Mouse (Mus musculus) neural tube, embryonic 13.5 days (tissue): ENCODE measurements around the gene Mfap4. TPM values are rescaled to one million over a fixed set of nuclear protein-coding genes. Genes with fewer than 3 reads are reported as not detected.

ENCODE experiments used
- ATAC-seq: fragments of 200-750 bp; cut with Nextera tagmentation; 2 replicates; pipeline ENCODE4 v1.8.0; 2017; ENCODE audit warnings: low read depth, mild to moderate bottlenecking, moderate TSS enrichment, moderate library complexity
- H3K27ac ChIP-seq: fragments of 300-500 bp; sonication (generic); replicated peaks from 2 replicates; pipeline ENCODE4 v1.5.1; 2015; ENCODE audit warnings: moderate library complexity, mild to moderate bottlenecking, inconsistent platforms
- H3K27me3 ChIP-seq: fragments of 300-500 bp; sonication (generic); 2 replicates; pipeline ENCODE4 v1.6.1; 2015; ENCODE audit warnings: mild to moderate bottlenecking, inconsistent platforms
- H3K36me3 ChIP-seq: fragments of 300-500 bp; sonication (generic); 2 replicates; pipeline ENCODE4 v1.6.1; 2015; ENCODE audit warnings: mild to moderate bottlenecking, inconsistent platforms
- H3K4me1 ChIP-seq: fragments of 300-500 bp; sonication (generic); replicated peaks from 2 replicates; pipeline ENCODE4 v1.6.1; 2015; ENCODE audit warnings: inconsistent platforms
- H3K4me2 ChIP-seq: fragments of 300-500 bp; sonication (generic); 2 replicates; pipeline ENCODE4 v1.6.1; 2015; ENCODE audit warnings: inconsistent platforms, mild to moderate bottlenecking, moderate library complexity
- H3K4me3 ChIP-seq: fragments of 300-500 bp; sonication (generic); 2 replicates; pipeline ENCODE4 v1.5.1; 2015; ENCODE audit warnings: mild to moderate bottlenecking, inconsistent platforms
- H3K9ac ChIP-seq: fragments of 300-500 bp; sonication (generic); 2 replicates; pipeline ENCODE4 v1.6.1; 2015; ENCODE audit warnings: moderate library complexity, mild to moderate bottlenecking, inconsistent platforms
- H3K9me3 ChIP-seq: fragments of 300-500 bp; sonication (generic); 2 replicates; pipeline ENCODE4 v1.6.1; 2016; ENCODE audit warnings: inconsistent platforms
- WGBS: fragments of 180-500 bp; shearing (Covaris S2); methylation state at CpG from one replicate; pipeline ENCODE4 v1.1.7; 2015; 5-methylcytosine and 5-hydroxymethylcytosine counted together
- polyA plus RNA-seq: library from polyadenylated mRNA; unstranded; fragments of >200 nt; fragmentation: Nextera tagmentation; extraction: Ambion mirVana; gene quantifications from 2 replicates; pipeline ENCODE4 v1.2.1, GENCODE M21; 2015

The Mfap4 gene
- polyA plus RNA-seq, 1 experiment from 2014 or later: 91.0 TPM

- Histone ChIP-seq H3K9me3 (no peaks in the 10 kb centered on the region), H3K4me2 (no peak overlapping the region), H3K27me3 (no peaks in the 10 kb centered on the region), H3K36me3 (peaks cover 10% of the 10 kb centered on the region; the same call in 1 of the 2 replicates), H3K4me1 (peaks cover 23% of the 10 kb centered on the region), H3K9ac (no peak overlapping the region), H3K4me3 (no peak overlapping the region), H3K27ac (no peak overlapping the region)
- 54% methylated on average over 5 of the region's 5 CpGs for WGBS
- ATAC-seq: no peak
Measured at GRCm38 (mm10) chr11:61533571-61533970, 48.3 kb downstream of the Mfap4 start.

GRCm38 (mm10) chr11:61535530-61535929 lies 50.3 kb downstream of the Mfap4 start:
- Histone ChIP-seq H3K4me1 (peaks cover 6% of the 10 kb centered on the region; the same call in 1 of the 2 replicates), H3K9me3 (no peaks in the 10 kb centered on the region)
- 46% methylated on average over 1 of the region's 1 CpGs for WGBS

GRCm38 (mm10) chr11:61536952-61537351 lies 51.7 kb downstream of the Mfap4 start:
- Histone ChIP-seq H3K36me3 (peaks cover 22% of the 10 kb centered on the region), H3K9ac (no peak overlapping the region), H3K4me2 (no peak overlapping the region), H3K27ac (no peak overlapping the region), H3K4me3 (no peak overlapping the region), H3K9me3 (no peaks in the 10 kb centered on the region), H3K4me1 (peaks cover 6% of the 10 kb centered on the region; the same call in 1 of the 2 replicates), H3K27me3 (no peaks in the 10 kb centered on the region)
- no peak for ATAC-seq
- 84% methylated on average over 3 of the region's 3 CpGs for WGBS

More at GRCm38 (mm10) chr11:61535530-61535929, 50.3 kb downstream of the Mfap4 start:
- Histone ChIP-seq H3K4me3 (no peak overlapping the region), H3K36me3 (peaks cover 18% of the 10 kb centered on the region; the same call in 1 of the 2 replicates), H3K27ac (no peak overlapping the region), H3K9ac (no peak overlapping the region), H3K27me3 (no peaks in the 10 kb centered on the region), H3K4me2 (no peak overlapping the region)
- ATAC-seq: no peak

- H3K4me1 ChIP-seq: peaks cover 6% of the 10 kb centered on the region; the same call in 1 of the 2 replicates
- peaks cover 20% of the 10 kb centered on the region for H3K36me3 ChIP-seq
- no peaks in the 10 kb centered on the region for H3K27me3 ChIP-seq
- no peaks in the 10 kb centered on the region for H3K9me3 ChIP-seq
- H3K4me2 ChIP-seq: no peak overlapping the region
- no peak overlapping the region for H3K27ac ChIP-seq
- 84% methylated on average over 3 of the region's 3 CpGs for WGBS
- ATAC-seq: no peak
- no peak overlapping the region for H3K4me3 ChIP-seq
- no peak overlapping the region for H3K9ac ChIP-seq
Measured at GRCm38 (mm10) chr11:61537362-61537761, 52.1 kb downstream of the Mfap4 start.

Other genes starting within 250 kb of the Mfap4 start
- gene Aldh3a2, start 218.0 kb upstream of the Mfap4 start, polyA plus RNA-seq: 22.9 and 26.4 TPM in 2 replicates
- gene Slc47a2, start 142.6 kb upstream of the Mfap4 start, polyA plus RNA-seq: not detected in 2 replicates
- 0.22 TPM in 1 of 2 replicates, not detected in the other for gene Slc47a1, start 107.1 kb upstream of the Mfap4 start, polyA plus RNA-seq
- 13.1 and 14.2 TPM in 2 replicates for gene Rnf112, start 31.3 kb upstream of the Mfap4 start, polyA plus RNA-seq
- gene Mapk7, start 9.0 kb downstream of the Mfap4 start, polyA plus RNA-seq: 73.6 and 85.1 TPM in 2 replicates
- gene B9d1, start 19.7 kb downstream of the Mfap4 start, polyA plus RNA-seq: 36.4 and 36.5 TPM in 2 replicates
- gene Epn2, start 94.3 kb downstream of the Mfap4 start, polyA plus RNA-seq: 53.9 and 56.5 TPM in 2 replicates
- gene Grap, start 167.8 kb downstream of the Mfap4 start, polyA plus RNA-seq: 9.5 and 10.7 TPM in 2 replicates
- 0.07 and 0.19 TPM in 2 replicates for gene Fam83g, start 198.7 kb downstream of the Mfap4 start, polyA plus RNA-seq
- gene Slc5a10, start 235.4 kb downstream of the Mfap4 start, polyA plus RNA-seq: not detected in 2 replicates